Mouse (Mus musculus) urinary bladder, postnatal 10 days (tissue): ENCODE data around the gene Lin9.
"Not testable (repeated sequence)": the region's sequence is repeated elsewhere in the genome, so short reads cannot be mapped to it uniquely, and the experiment has no call there.

Experiments used
- DNase-seq: peaks from one replicate; pipeline ENCODE4 v3.0.0; 2022; ENCODE audit warnings: low spot score

The Lin9 gene

GRCm38 (mm10) chr1:180641137-180641517, at the start of gene Lin9:
Gene Lin9 (plus strand): TSS chr1:180641150.
- peak; percentile 61 for DNase-seq

DNA sequence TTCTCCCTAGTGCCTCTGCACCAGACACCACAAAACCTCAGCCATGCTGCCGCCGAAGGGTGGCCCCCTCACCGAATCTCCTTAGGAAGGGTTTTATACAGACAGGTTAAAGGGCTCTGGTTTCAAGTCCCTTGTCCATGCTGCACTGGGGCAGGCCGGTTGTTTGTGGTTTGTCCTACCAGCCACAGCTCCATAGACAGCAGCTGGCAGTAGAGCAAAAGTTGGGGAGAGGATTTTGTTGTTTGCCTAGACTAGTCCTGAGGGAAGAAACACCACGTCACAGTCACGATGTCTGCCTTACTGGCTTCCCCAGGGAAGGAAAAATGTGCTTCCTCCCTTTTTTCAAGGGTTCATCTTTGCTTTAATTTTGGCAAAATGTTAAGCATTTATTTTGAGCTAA, 40.4 kb upstream of the Lin9 start:
- no peak for DNase-seq

- DNase-seq: no peak
Observed at GRCm38 (mm10) chr1:180601806-180602205, 39.1 kb upstream of the Lin9 start.

DNA sequence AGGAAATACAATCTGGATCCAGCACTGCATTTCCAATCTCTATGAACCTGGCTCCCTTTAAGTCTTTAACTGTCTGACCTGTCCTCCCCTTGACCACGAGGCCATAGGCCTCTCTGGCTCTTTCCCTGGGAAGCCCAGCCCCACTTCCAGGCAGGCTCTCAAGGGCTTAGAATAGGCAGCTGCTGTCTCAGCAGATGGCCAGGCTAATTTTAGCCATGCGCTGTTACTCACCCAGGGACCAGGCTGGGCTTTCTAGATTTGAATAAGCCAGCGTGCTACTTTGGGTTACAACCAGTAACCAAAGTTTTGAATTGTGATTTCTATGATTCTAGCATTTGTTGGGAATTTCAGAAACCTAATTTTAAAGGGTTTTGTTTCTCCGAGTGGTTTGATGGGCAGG, 36.4 kb upstream of the Lin9 start:
- DNase-seq: no peak

DNA sequence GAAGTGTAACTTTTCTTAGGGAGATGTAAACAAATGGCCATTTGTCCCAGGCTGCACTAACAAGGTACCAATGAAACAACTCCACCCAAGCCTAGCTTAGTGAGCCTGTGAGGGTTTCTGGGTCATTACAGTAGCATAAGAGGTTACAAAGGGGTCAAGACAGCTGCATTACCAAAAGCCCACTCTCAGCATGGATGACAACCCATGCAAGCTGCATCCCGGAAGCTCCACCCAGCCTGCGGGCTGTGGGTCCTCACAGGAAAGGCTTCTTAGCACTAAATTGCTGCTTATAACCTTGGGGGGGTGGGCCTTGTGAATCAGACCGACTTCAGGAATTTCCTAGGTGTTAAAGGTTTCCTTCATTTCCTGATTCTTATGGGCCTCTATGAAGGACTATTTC, 34.8 kb upstream of the Lin9 start:
- no peak for DNase-seq

- DNase-seq: no peak
Observed at GRCm38 (mm10) chr1:180606796-180607577, 34.0 kb upstream of the Lin9 start.

- DNase-seq: no peak
Observed at GRCm38 (mm10) chr1:180607578-180607879, 33.4 kb upstream of the Lin9 start.

DNA sequence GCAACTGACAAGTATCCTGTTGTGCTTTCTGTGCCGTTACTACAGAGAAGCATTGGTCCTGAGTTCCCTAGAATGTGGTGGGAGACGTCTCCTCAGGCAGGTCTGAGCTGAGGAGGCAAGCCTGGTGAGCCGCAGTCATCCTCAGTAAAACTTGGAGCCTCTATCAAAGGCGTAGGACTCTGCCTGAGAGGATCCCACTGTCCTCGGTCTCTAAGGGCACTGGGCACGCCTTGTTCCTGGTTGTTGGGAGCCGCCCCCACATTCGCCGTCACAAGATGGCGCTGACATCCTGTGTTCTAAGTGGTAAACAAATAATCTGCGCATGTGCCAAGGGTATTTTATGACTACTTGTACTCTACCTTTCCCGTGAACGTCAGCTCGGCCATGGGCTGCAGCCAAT, 29.1 kb upstream of the Lin9 start:
- DNase-seq: not testable (repeated sequence)

GRCm38 (mm10) chr1:180616762-180617161, 24.2 kb upstream of the Lin9 start:
- DNase-seq: no peak

GRCm38 (mm10) chr1:180622389-180622788, 18.6 kb upstream of the Lin9 start:
- no peak for DNase-seq

DNA sequence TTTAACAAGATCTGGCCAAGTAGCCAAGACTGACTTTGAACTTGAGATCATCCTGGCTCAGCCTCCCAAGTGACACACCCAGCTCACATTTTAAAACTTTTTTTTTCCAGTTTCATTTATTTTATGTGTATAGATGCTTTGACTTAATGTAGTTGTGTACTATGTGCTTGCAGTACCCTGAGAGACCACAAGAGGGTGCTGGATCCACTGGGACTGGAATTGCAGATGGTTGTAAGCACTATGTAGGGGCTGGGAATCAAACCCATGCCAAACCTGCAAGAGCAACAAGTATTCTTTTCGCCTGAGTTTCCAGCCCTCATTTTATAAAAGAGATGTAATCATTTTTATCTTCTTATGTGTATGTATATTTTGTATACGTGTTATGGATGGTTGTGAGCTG, 17.0 kb upstream of the Lin9 start:
- no peak for DNase-seq

DNA sequence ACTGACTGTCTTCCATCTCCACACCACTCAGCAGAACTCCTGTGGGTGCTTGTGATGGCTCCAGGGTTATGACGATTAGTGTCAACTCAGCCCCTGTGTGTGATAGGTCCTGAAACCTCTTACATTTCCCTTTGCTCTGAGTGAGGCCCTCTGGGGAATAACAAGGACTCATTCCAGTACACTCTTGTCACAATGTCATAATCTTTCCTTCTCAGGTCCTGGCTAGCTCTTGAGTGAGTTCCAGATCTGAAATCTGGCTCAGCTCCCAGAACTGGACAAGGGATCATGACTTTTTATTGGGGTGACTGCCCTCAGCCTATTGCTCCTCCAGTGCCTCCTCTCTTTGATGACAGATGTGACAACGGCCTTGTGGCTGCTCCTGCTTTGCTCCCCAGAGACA, 14.8 kb upstream of the Lin9 start:
- no peak for DNase-seq

DNA sequence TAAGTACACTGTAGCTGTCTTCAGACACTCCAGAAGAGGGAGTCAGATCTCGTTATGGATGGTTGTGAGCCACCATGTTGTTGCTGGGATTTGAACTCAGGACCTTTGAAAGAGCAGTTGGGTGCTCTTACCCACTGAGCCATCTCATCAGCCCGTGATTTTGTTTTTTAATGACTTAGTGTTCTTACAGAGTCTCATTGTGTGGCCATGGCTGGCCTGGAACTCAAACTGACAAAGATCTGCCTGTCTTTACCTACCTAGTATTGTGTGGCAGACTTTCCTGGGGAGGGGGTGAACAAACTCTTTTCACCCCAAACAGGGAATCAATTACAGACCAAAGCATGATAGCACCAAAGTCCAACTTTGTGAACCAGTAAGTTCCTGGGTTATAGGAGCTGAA, 3.2 kb upstream of the Lin9 start:
- DNase-seq: not testable (repeated sequence)

DNA sequence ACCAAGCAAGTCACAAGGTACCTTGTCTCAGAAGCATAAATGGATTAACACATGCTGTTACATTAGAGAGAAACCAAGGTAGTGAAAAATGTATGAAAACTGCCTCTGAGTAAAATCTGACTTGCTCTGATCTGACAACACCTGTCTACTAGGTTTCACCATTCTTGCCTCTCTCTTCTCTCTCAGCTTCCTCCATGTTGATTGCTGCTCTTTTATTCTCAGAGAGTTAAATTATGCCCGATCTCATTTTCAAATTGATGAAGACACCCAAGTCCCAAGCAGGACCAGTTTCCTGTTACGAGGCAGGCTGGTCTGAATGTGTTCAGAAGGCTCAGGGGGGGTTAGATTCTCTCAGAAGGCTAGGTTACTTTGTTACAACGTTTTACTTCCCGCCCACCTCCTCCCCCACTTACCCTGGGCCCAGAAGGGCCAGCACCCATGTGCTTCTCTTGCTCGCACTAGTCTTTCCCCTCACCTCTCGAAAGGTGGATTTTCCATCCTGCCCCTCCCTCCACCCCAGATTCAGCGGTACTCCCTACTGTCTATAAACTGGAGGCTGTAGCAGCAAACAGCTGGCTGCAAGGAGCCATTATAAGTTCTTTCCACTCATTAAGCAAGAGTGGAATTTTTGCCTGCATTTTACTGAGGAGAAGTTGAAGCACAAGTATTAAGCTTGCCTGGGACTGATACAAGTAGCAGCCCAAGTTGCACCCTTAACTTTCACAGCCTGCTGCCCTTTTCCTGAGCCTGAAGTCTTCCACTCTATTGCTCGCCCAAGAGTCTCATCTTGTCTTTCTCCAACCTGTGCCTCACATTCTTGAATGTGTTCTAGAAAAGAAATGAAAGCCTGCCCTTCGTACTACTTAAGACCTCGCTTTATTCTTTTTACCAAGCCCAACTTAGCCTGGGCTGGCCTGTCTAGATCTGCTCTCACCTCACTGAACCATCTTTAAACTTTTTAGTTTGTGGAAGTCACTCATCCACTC, 1.2 kb upstream of the Lin9 start:
- no peak for DNase-seq

GRCm38 (mm10) chr1:180640605-180641125, 285 bp upstream of the Lin9 start:
- peak; percentile 13 for DNase-seq

DNA sequence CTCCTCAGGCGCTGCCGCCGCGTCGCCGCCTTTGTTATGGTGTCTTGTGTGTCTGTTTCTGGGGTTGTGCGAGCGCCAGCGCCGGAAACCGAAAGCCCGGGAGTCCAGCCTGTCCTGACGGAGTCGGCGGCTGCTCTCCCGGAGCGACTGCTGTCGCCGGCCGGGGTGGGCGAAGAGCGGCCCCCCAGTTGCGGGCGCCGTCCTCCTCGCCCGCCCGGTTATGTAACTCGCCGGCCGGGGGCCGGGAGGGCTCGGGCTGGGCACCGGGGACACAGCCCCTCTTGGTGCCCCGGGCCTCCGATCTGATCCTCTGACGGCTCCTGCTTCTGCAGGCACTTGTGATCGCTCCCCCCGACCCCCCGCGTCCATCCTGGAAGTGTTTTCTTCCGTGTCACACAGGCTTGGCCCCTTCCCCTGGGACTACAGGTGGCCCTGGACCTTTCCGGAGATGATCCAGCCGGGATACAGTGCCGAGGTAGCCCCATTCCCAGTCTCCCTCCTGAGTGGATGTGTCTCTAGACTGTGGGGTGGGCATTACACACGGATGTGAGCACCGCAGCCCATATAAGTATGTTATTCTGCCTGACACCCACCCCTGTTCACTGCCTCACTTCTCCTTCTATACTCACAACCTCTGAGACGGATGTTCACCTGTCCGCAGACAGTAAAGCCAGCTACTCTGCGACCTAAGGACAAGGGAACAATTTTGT, 723 bp downstream of the Lin9 start:
- no peak for DNase-seq

- no peak for DNase-seq
Observed at GRCm38 (mm10) chr1:180642228-180642564, 1.2 kb downstream of the Lin9 start.

DNA sequence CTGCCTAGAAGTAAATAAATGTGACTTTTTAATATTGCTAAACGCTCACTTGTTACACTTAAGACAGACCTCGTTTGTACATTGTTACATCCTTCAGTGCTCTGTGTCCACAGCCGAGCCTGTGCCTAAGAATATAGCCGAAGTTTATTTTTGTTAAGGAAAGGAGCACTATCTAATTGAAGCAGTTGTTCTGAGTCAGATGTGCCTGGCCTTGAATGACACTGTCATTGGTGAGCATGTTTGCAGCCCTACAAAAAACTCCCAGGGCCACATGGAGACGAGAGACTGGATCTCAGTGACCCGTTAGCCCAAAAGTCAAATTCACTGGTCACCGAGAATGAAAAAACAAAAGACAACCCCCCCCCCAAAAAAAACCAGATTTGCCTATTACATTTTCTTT, 50.3 kb downstream of the Lin9 start:
- DNase-seq: no peak

DNA sequence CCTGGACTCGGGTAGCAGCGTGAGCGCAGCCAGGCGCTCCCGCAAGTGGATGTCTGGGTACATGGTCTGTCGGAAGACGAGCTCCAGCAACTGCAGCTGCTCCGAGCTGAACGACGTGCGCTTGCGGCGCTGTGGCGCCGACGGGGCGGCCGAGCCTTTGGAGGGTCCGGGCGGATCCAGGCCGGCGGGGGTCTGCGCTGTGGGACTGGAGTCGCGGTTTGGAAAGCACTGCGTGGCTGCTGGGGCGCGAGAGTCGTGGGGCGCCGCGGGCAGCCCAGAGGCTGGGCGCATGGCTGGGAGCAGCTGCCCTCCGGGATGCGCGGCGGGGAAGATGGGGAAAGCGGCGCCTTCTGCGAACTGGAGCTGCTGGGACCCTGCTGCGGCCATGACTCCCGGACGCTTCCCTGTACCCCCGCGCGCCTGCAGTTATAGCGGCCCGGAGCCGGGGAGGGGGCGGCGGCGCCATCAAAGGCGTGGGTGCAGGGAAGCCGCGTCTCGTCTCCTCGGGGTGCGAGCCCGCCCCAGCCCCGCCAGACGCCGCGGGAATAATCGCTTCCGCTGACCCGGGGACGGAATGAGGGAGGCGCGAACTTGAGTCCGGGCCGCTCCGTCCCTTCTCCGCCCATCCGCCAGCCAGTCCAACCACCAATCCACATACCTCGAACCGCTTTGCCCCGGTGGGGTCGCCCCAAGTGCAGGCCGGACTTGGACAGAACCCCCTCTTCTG, 55.8 kb downstream of the Lin9 start, which contains the start of gene Mixl1:
TSS of gene Mixl1 (minus strand) at position 409 of the 727 bp plus-strand sequence.
- no peak for DNase-seq

DNA sequence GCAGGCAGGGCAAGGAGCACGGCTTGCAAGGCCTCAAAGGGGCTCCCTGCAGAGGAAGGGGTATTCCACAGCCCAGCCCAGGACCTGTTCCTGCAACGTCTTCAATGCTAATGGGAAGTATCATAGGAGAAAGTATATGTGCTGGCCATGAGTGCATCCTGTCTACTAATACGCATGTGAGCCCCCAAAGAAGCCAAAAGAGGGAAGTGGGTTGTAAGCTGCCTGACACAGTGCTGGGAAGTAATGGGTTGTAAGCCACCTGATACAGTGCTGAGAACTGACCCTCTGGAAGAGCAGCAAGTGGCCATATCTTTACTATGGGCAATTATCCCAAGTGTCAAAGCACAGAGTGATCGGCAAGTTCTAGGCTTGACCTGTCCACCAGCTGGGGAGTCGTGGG, 57.1 kb downstream of the Lin9 start:
- no peak for DNase-seq

DNA sequence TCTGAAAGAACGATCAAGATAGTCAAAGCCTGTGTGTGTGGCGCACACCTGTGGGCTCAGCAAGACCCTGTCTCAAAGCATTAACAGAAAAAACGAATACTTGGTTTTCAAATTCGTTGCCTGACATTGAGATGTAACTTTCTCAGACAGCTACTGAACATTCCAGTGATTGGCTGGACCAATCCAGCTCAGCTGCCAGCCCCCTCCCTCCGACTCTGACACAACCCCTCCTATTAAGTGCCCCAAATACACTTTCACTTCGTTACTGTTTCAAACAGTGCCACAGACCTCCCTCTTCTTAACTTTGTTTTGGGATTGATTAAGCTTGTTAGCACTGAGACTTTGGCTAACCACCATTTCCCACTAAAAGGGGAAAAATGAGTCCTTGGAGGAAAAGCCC, 62.5 kb downstream of the Lin9 start:
- DNase-seq: no peak

DNA sequence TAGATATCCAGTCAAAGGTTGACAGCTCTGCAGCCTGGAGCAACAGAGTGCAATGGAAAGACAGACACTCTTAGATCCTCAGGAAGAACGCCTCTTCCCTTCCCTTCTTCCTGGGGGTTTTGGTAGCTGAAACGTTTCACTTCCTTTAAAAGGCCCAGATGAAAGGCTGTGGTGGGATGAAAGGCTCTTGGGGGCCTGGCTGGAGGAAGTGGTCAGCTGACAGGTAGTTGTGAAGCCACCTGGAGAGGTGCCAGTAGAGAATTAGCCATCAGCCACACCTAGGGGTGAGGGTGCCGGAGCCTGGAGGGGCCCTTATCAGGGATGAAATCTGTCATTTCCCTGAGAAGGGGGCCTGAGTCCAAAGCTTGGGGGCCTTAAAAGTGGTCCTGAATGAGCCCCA, 66.4 kb downstream of the Lin9 start:
- DNase-seq: no peak
